Mouse (Mus musculus) left cerebral cortex, adult 9 months (tissue): ENCODE data around the gene Clec16a.

ENCODE experiments used
- DNase-seq, 2 experiments: peaks; one replicate each; pipeline ENCODE4 v3.0.0; 2022; ENCODE audit warnings: low spot score in 2 of 2

Gene Clec16a

GRCm38 (mm10) chr16:10786288-10786687 is 241.1 kb downstream of the Clec16a start:
- peak; percentile 42 to 84 for DNase-seq

DNA sequence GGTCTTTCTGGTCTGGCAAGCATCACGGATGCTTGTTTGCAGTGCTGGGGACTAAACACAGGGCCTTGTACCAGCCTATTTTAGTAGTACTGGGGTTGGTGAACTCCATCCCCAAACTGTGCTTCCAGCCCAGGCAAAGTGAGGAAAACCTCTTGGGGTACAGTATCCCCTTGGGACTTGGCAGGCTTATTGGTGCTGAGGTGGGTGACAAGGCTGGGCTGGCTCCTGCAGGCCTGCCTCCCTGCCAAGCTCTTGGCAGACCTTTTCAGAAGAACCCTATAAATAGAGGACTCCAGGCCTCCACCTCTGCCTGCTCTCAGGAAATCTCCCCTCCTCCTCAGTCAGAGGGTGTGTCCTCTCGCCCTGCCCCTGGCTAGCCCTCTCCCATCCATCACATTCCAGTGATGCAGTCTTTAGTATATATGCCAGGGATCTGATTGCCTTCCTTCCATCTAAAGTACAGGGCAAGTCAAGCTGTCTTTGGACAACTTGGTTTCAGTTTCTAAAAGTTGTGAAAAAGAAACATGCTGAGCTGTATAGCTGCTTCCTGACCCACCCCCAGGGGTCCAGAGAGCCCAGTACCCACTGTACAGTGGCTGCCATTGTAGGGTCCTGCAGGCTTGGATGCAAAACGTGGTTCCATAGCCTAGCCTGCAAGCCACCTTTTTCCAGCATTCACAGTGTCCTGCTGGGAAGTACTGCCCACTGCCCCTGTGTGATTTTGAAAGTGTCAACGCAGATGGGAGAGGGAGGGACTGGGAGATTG is 241.8 kb downstream of the Clec16a start:
- no peak for DNase-seq

DNA sequence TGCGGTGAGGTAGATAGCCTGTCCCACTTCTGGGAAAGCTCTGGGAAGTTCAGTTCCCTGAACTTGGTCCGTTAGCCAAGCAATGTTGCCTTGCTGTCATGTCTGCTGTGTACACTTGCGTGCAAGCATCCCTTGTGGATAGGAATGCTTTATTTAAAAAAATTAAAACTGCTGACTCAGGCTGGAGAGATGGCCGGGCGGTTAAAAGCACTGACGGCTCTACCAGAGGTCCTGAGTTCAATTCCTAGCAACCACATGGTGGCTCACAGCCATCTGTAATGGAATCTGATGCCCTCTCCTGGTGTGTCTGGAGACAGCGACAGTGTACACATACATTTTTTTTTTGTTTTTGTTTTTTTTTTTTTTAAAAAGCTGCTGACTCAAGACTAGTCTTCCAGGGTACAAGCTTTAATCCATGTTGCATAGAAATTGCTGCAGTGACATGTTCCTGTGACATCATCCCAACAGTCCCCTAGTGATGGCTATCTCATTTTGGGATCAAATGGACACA is 242.5 kb downstream of the Clec16a start:
- no peak for DNase-seq

- DNase-seq: no peak
Measured at GRCm38 (mm10) chr16:10788271-10788670, 243.1 kb downstream of the Clec16a start, which contains the start of gene Tnp2. TSS of gene Tnp2 (minus strand) at chr16:10788660.

- no peak for DNase-seq
Measured at GRCm38 (mm10) chr16:10788866-10789265, 243.7 kb downstream of the Clec16a start.

GRCm38 (mm10) chr16:10790702-10791101 is 245.6 kb downstream of the Clec16a start, which contains the start of gene Prm3:
TSS of gene Prm3 (minus strand) at chr16:10790914.
- DNase-seq: no peak
